Mouse (Mus musculus) C2C12 (cell line): Measurements from ENCODE around the gene Il2rb.

Experiments
- CTCF ChIP-seq: IDR thresholded peaks from one replicate; pipeline ENCODE4 v1.5.1; 2011; ENCODE audit not compliant: control insufficient read depth, insufficient read depth, insufficient read length
- MAX ChIP-seq: IDR thresholded peaks from one replicate; pipeline ENCODE4 v1.6.1; 2011; ENCODE audit warnings: mild to moderate bottlenecking, control low read depth
- USF1 ChIP-seq: IDR thresholded peaks from one replicate; pipeline ENCODE4 v1.6.1; 2011; ENCODE audit warnings: low read depth, mild to moderate bottlenecking, control low read depth, moderate library complexity

- TF ChIP-seq CTCF, result no peak
- no peak for TF ChIP-seq USF1
- TF ChIP-seq MAX, result no peak
These were observed 18.2 kb downstream of the Il2rb start for GRCm38 (mm10) chr15:78476878-78477277.
